Mouse (Mus musculus) cerebellum, postnatal 25 days (tissue): ENCODE data around the gene Ybey.

Source experiments
- DNase-seq, 2 experiments: peaks; one replicate each; pipeline ENCODE4 v3.0.0; 2021; ENCODE audit warnings: mixed read lengths in 2 of 2

Ybey gene

GRCm38 (mm10) chr10:76468203-76469162 lies at the start of gene Ybey, which contains the start of gene Mcm3ap:
Ybey (minus strand) TSS chr10:76469114.
Mcm3ap (plus strand) TSS chr10:76468927.
- DNase-seq: peak; percentile 92 to 93

- DNase-seq: peak; percentile 48 to 72
Measured at GRCm38 (mm10) chr10:76512965-76513583, 44.2 kb upstream of the Ybey start.

GRCm38 (mm10) chr10:76505865-76506264 lies 37.0 kb upstream of the Ybey start:
- DNase-seq: no peak

GRCm38 (mm10) chr10:76504271-76504943 lies 35.5 kb upstream of the Ybey start:
- no peak for DNase-seq

GRCm38 (mm10) chr10:76497522-76497921 lies 28.6 kb upstream of the Ybey start:
- no peak for DNase-seq

- DNase-seq: no peak
Measured at GRCm38 (mm10) chr10:76496366-76496765, 27.5 kb upstream of the Ybey start.

GRCm38 (mm10) chr10:76495501-76495900 lies 26.6 kb upstream of the Ybey start:
- DNase-seq: no peak

- no peak for DNase-seq
Measured at GRCm38 (mm10) chr10:76493527-76493926, 24.6 kb upstream of the Ybey start.

- DNase-seq: no peak
Measured at GRCm38 (mm10) chr10:76489205-76489604, 20.3 kb upstream of the Ybey start.

- no peak for DNase-seq
Measured at GRCm38 (mm10) chr10:76488265-76488664, 19.4 kb upstream of the Ybey start.

- no peak for DNase-seq
Measured at GRCm38 (mm10) chr10:76486302-76486701, 17.4 kb upstream of the Ybey start.

GRCm38 (mm10) chr10:76481480-76481879 lies 12.6 kb upstream of the Ybey start:
- no peak for DNase-seq

GRCm38 (mm10) chr10:76480851-76481250 lies 11.9 kb upstream of the Ybey start:
- DNase-seq: no peak

- no peak for DNase-seq
Measured at GRCm38 (mm10) chr10:76473759-76474158, 4.8 kb upstream of the Ybey start.

GRCm38 (mm10) chr10:76462721-76463120 lies 6.2 kb downstream of the Ybey start:
- no peak for DNase-seq

- no peak for DNase-seq
Measured at GRCm38 (mm10) chr10:76462312-76462711, 6.6 kb downstream of the Ybey start.

- no peak for DNase-seq
Measured at GRCm38 (mm10) chr10:76461255-76461654, 7.7 kb downstream of the Ybey start.

- peak; percentile 52 to 71 for DNase-seq
Measured at GRCm38 (mm10) chr10:76455289-76455688, 13.6 kb downstream of the Ybey start.

GRCm38 (mm10) chr10:76448851-76449250 lies 20.1 kb downstream of the Ybey start, which contains the start of gene 2610028H24Rik:
2610028H24Rik (plus strand) TSS chr10:76449081.
- DNase-seq: no peak

- no peak for DNase-seq
Measured at GRCm38 (mm10) chr10:76447406-76448229, 21.3 kb downstream of the Ybey start.

- DNase-seq: no peak
Measured at GRCm38 (mm10) chr10:76445996-76446681, 22.8 kb downstream of the Ybey start.
